Mouse (Mus musculus) erythroblast, embryonic 14.5 days (primary cell): ENCODE measurements around the gene Olfr209.

Source experiments
- GATA1 ChIP-seq: IDR thresholded peaks from 2 replicates; pipeline ENCODE4 v1.6.1; 2012; ENCODE audit warnings: low read length, inconsistent platforms, mixed read lengths
- TAL1 ChIP-seq: IDR thresholded peaks from 3 replicates; pipeline ENCODE4 v1.6.1; 2012; ENCODE audit warnings: low read length, inconsistent platforms, mixed read lengths

GRCm38 (mm10) chr16:59318148-59318547 lies 45.6 kb downstream of the Olfr209 start, which contains the start of gene Olfr204:
- TF ChIP-seq TAL1: no peak
- TF ChIP-seq GATA1: no peak
